Mouse (Mus musculus) v-Abl transformed pro-B cells (cell line): ENCODE measurements around the gene Gcgr.

Experiments used
- in situ Hi-C, 2 experiments: fragments of 400-800 bp; cut with MboI; formaldehyde crosslinking; loops; one replicate each; pipeline ENCODE4 v1.15.1; 2025; ENCODE audit not compliant: unreplicated experiment in 2 of 2

Gene Gcgr

GRCm38 (mm10) chr11:120501701-120502100, 28.8 kb upstream of the Gcgr start:
- in situ Hi-C loops, result loop anchor here in 1 of 2 experiments (10.0 kb wide), 1 partner anchor 213 kb away; the partner anchor contains the start of genes Cenpx and Lrrc45

- in situ Hi-C loops, result loop anchor here in 1 of 2 experiments (10.0 kb wide), 1 partner anchor 209 kb away; the partner anchor contains the start of genes Cenpx and Lrrc45
Observed at GRCm38 (mm10) chr11:120505661-120506060, 24.8 kb upstream of the Gcgr start.

GRCm38 (mm10) chr11:120506899-120507298, 23.6 kb upstream of the Gcgr start:
- in situ Hi-C loops, result loop anchor here in 1 of 2 experiments (10.0 kb wide), 1 partner anchor 208 kb away; the partner anchor contains the start of genes Cenpx and Lrrc45

- in situ Hi-C loops, result loop anchor here in 1 of 2 experiments (10.0 kb wide), 1 partner anchor 207 kb away; the partner anchor contains the start of genes Cenpx and Lrrc45
Observed at GRCm38 (mm10) chr11:120507611-120508289, 22.7 kb upstream of the Gcgr start.

- in situ Hi-C loops, result loop anchor here in 1 of 2 experiments (10.0 kb wide), 1 partner anchor 206 kb away; the partner anchor contains the start of genes Cenpx and Lrrc45
Observed at GRCm38 (mm10) chr11:120508290-120508870, 22.1 kb upstream of the Gcgr start.

- in situ Hi-C loops, result loop anchor here (10.0 kb wide), 2 partner anchors 55 to 205 kb away; partner anchors contain the start of genes Cenpx (in 2 of the 2) and Lrrc45 (in 2 of the 2)
Observed at GRCm38 (mm10) chr11:120509940-120510339, 20.6 kb upstream of the Gcgr start.

GRCm38 (mm10) chr11:120510375-120511030, 20.0 kb upstream of the Gcgr start:
- in situ Hi-C loops, result loop anchor here (10.0 kb wide), 2 partner anchors 54 to 204 kb away; partner anchors contain the start of genes Cenpx (in 1 of the 2) and Lrrc45 (in 1 of the 2)

- in situ Hi-C loops, result loop anchor here (10.0 kb wide), 2 partner anchors 52 to 202 kb away; partner anchors contain the start of genes Cenpx (in 1 of the 2) and Lrrc45 (in 1 of the 2)
Observed at GRCm38 (mm10) chr11:120512790-120513453, 17.6 kb upstream of the Gcgr start.

- in situ Hi-C loops, result loop anchor here (10.0 kb wide), 2 partner anchors 51 to 201 kb away; partner anchors contain the start of genes Cenpx (in 1 of the 2) and Lrrc45 (in 1 of the 2)
Observed at GRCm38 (mm10) chr11:120514262-120514661, 16.2 kb upstream of the Gcgr start.

GRCm38 (mm10) chr11:120515611-120516010, 14.9 kb upstream of the Gcgr start:
- in situ Hi-C loops, result loop anchor here (5.0 to 10.0 kb wide), 4 partner anchors 49 to 199 kb away; partner anchors contain the start of genes Pcyt2 (in 2 of the 2), Cenpx (in 1 of the 2) and Lrrc45 (in 1 of the 2)

- in situ Hi-C loops, result loop anchor here (5.0 to 10.0 kb wide), 4 partner anchors 48 to 198 kb away; partner anchors contain the start of genes Pcyt2 (in 2 of the 2), Cenpx (in 1 of the 2) and Lrrc45 (in 1 of the 2)
Observed at GRCm38 (mm10) chr11:120517147-120517546, 13.4 kb upstream of the Gcgr start.

GRCm38 (mm10) chr11:120518027-120518426, 12.5 kb upstream of the Gcgr start:
- in situ Hi-C loops, result loop anchor here (5.0 to 10.0 kb wide), 4 partner anchors 47 to 197 kb away; partner anchors contain the start of genes Pcyt2 (in 2 of the 2), Cenpx (in 1 of the 2) and Lrrc45 (in 1 of the 2)

GRCm38 (mm10) chr11:120518558-120518957, 11.9 kb upstream of the Gcgr start:
- in situ Hi-C loops, result loop anchor here (5.0 to 10.0 kb wide), 4 partner anchors 46 to 196 kb away; partner anchors contain the start of genes Pcyt2 (in 2 of the 2), Cenpx (in 1 of the 2) and Lrrc45 (in 1 of the 2)

- in situ Hi-C loops, result loop anchor here (5.0 to 10.0 kb wide), 4 partner anchors 45 to 195 kb away; partner anchors contain the start of genes Pcyt2 (in 2 of the 2), Cenpx (in 1 of the 2) and Lrrc45 (in 1 of the 2)
Observed at GRCm38 (mm10) chr11:120519738-120520137, 10.8 kb upstream of the Gcgr start.

GRCm38 (mm10) chr11:120520498-120520897, 10.0 kb upstream of the Gcgr start:
- in situ Hi-C loops, result no loop called here

- in situ Hi-C loops, result no loop called here
Observed at GRCm38 (mm10) chr11:120520967-120521540, 9.4 kb upstream of the Gcgr start.

- in situ Hi-C loops, result no loop called here
Observed at GRCm38 (mm10) chr11:120522581-120522980, 7.9 kb upstream of the Gcgr start.

- in situ Hi-C loops, result no loop called here
Observed at GRCm38 (mm10) chr11:120525959-120526358, 4.5 kb upstream of the Gcgr start.
